Mouse (Mus musculus): ENCODE data around the gene Nup210. TPM values are rescaled to one million over a fixed set of nuclear protein-coding genes. Genes with fewer than 3 reads are reported as not detected.

The Nup210 gene
- polyA plus RNA-seq, 1 experiment = not detected

DNA sequence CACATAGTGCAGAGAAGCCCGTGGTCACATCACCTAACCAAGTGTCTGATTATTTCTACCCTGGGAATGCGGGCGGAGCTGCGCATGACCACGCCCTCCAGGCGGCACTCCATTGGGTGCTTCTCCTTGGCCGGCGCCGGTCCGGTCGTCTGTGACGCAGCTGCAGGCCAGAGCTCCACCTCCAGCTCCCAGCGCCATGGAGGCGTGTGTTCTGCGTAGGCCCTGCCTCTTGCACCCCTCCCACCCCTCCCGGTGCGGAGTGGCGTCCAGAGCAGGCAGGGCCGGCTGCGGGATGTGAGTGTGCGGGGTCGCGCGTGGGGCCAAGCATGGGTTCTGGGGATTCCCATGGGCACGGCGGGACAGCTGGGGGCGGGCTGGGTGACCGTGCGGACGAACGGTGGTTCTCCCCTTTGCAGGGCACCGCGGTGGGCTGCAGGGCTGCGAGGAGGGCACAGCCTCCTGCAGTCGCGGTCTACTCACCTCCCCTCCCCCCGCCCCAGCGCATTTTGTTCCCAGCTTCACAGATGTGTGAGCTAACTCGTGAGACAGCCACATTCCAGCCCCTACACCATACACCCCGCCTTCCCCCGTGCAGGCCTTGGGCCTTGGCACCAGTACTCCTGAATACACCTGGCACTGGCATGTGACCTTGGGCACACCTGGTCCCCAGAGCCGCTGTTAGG is 40.1 kb upstream of the Nup210 start, which contains the start of gene Hdac11:
Hdac11 (plus strand) TSS at position 112 of the 683 bp plus-strand sequence.
- Histone ChIP-seq H3K79me3 (ENCODE audit: low read depth) (no peaks in the 10 kb centered on the region), H3K4me3 (ENCODE audit: insufficient read depth, poor library complexity, severe bottlenecking) (peak within 1 kb of the TSS; percentile 14), H3K27me3 (ENCODE audit: control insufficient read depth, insufficient read depth, insufficient read length) (peaks cover 6% of the 10 kb centered on the region), H3K79me2 (ENCODE audit: control insufficient read depth, insufficient read depth) (no peaks in the 10 kb centered on the region), H3ac (ENCODE audit: control insufficient read depth, insufficient read length, low read depth) (peak within 1 kb of the TSS; percentile 74), H3K36me3 (ENCODE audit: control insufficient read depth, insufficient read depth) (no peaks in the 10 kb centered on the region)
- no peak for TF ChIP-seq CTCF (IDR thresholded peaks at IDR 0.05; ENCODE audit: control insufficient read depth, insufficient read depth, insufficient read length)
- no peak for TF ChIP-seq MYOD1 (IDR thresholded peaks at IDR 0.05; ENCODE audit: control insufficient read depth, insufficient read length, low read depth)
- TF ChIP-seq MYOG (IDR thresholded peaks at IDR 0.05; ENCODE audit: control insufficient read depth, extremely low read depth, insufficient read length) = no peak
- TF ChIP-seq MAX (IDR thresholded peaks at IDR 0.05) = no peak
- TF ChIP-seq CEBPB (IDR thresholded peaks at IDR 0.05; ENCODE audit: low read depth) = no peak

DNA sequence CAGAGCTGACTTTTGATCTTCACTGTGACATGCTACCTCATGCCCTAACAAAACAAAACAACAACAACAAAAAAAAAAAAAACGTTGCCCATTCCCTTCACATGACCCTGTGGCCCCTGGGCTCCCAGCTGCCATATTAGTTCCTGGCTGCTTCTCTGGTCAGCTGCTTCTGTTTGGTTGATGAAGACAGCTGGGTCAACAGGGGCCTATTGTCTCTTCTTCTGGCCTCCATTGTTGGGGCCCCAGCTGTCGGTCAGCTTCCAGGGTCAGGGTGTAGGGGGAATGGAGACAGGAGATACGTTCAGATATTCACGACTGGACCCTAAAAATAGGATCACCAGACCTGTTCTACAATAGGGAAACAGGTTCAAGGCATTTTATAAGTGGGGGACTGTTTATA is 39.4 kb upstream of the Nup210 start:
- Histone ChIP-seq H3K27me3 (ENCODE audit: control insufficient read depth, insufficient read depth, insufficient read length) (peaks cover 6% of the 10 kb centered on the region), H3K4me3 (ENCODE audit: insufficient read depth, poor library complexity, severe bottlenecking) (no peak overlapping the region), H3ac (ENCODE audit: control insufficient read depth, insufficient read length, low read depth) (no peak overlapping the region), H3K79me2 (ENCODE audit: control insufficient read depth, insufficient read depth) (no peaks in the 10 kb centered on the region), H3K79me3 (ENCODE audit: low read depth) (no peaks in the 10 kb centered on the region), H3K36me3 (ENCODE audit: control insufficient read depth, insufficient read depth) (no peaks in the 10 kb centered on the region)
- TF ChIP-seq MYOG (IDR thresholded peaks at IDR 0.05; ENCODE audit: control insufficient read depth, extremely low read depth, insufficient read length) = no peak
- no peak for TF ChIP-seq MYOD1 (IDR thresholded peaks at IDR 0.05; ENCODE audit: control insufficient read depth, insufficient read length, low read depth)
- no peak for TF ChIP-seq FOSL1 (IDR thresholded peaks at IDR 0.05; ENCODE audit: insufficient read depth, low read length, poor library complexity, severe bottlenecking)
- TF ChIP-seq USF1 (IDR thresholded peaks at IDR 0.05; ENCODE audit: low read depth) = no peak
- no peak for TF ChIP-seq CTCF (IDR thresholded peaks at IDR 0.05; ENCODE audit: control insufficient read depth, insufficient read depth, insufficient read length)
- no peak for TF ChIP-seq CEBPB (IDR thresholded peaks at IDR 0.05; ENCODE audit: low read depth)
- no peak for TF ChIP-seq MAX (IDR thresholded peaks at IDR 0.05)

DNA sequence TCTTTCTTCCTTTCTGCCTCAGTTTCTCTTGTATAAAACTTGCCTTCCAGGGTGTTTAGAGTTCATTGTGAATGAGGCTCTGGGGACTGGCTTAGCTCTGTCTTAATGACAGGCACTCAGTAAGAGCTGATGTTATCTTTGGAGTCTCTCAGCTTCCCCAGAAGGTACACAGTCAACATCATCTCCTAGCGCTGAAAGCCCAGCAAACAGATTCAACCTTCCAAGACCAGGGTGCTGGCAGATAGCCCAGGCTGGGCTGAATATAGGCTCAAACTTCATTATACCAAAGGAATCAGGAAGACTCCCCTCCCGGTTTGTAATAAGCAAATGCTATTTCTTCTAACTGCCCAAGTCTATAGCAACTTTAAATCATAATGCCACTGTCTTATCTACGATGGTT is 38.7 kb upstream of the Nup210 start:
- Histone ChIP-seq H3K79me2 (ENCODE audit: control insufficient read depth, insufficient read depth) (no peaks in the 10 kb centered on the region), H3K27me3 (ENCODE audit: control insufficient read depth, insufficient read depth, insufficient read length) (peaks cover 6% of the 10 kb centered on the region), H3ac (ENCODE audit: control insufficient read depth, insufficient read length, low read depth) (no peak overlapping the region), H3K4me3 (ENCODE audit: insufficient read depth, poor library complexity, severe bottlenecking) (no peak overlapping the region), H3K36me3 (ENCODE audit: control insufficient read depth, insufficient read depth) (no peaks in the 10 kb centered on the region), H3K79me3 (ENCODE audit: low read depth) (no peaks in the 10 kb centered on the region)
- TF ChIP-seq MYOD1 (IDR thresholded peaks at IDR 0.05; ENCODE audit: control insufficient read depth, insufficient read length, low read depth) (no peak), CTCF (IDR thresholded peaks at IDR 0.05; ENCODE audit: control insufficient read depth, insufficient read depth, insufficient read length) (no peak), MAX (IDR thresholded peaks at IDR 0.05) (no peak), MYOG (IDR thresholded peaks at IDR 0.05; ENCODE audit: control insufficient read depth, extremely low read depth, insufficient read length) (no peak), CEBPB (IDR thresholded peaks at IDR 0.05; ENCODE audit: low read depth) (no peak), FOSL1 (IDR thresholded peaks at IDR 0.05; ENCODE audit: insufficient read depth, low read length, poor library complexity, severe bottlenecking) (no peak), USF1 (IDR thresholded peaks at IDR 0.05; ENCODE audit: low read depth) (no peak)

DNA sequence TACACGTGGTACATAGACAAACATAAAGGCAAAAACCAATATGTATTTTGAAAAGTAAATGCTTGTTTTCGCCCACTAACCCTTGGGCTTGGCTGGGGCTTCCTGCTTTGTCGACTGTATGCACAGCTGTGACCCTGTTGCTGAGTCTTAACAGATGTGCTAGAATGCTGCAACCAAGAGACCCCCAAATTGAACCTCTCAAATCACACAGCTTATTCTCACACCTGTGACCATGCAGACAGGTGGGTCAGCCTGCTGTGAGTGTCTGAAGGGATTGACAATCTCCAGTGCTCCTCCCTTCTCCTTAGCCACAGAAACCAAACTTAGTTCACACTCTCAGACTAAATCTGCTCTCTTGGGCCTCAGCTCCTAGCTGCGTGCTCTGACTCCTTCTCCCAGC is 38.1 kb upstream of the Nup210 start:
- no peaks in the 10 kb centered on the region for H3K79me2 ChIP-seq (ENCODE audit: control insufficient read depth, insufficient read depth)
- TF ChIP-seq MYOG (IDR thresholded peaks at IDR 0.05; ENCODE audit: control insufficient read depth, extremely low read depth, insufficient read length) (no peak), USF1 (IDR thresholded peaks at IDR 0.05; ENCODE audit: low read depth) (no peak), CEBPB (IDR thresholded peaks at IDR 0.05; ENCODE audit: low read depth) (no peak), MYOD1 (IDR thresholded peaks at IDR 0.05; ENCODE audit: control insufficient read depth, insufficient read length, low read depth) (no peak)
- peaks cover 6% of the 10 kb centered on the region for H3K27me3 ChIP-seq (ENCODE audit: control insufficient read depth, insufficient read depth, insufficient read length)
- no peak overlapping the region for H3ac ChIP-seq (ENCODE audit: control insufficient read depth, insufficient read length, low read depth)
- no peaks in the 10 kb centered on the region for H3K79me3 ChIP-seq (ENCODE audit: low read depth)
- H3K4me3 ChIP-seq (ENCODE audit: insufficient read depth, poor library complexity, severe bottlenecking) = no peak overlapping the region
- no peaks in the 10 kb centered on the region for H3K36me3 ChIP-seq (ENCODE audit: control insufficient read depth, insufficient read depth)

DNA sequence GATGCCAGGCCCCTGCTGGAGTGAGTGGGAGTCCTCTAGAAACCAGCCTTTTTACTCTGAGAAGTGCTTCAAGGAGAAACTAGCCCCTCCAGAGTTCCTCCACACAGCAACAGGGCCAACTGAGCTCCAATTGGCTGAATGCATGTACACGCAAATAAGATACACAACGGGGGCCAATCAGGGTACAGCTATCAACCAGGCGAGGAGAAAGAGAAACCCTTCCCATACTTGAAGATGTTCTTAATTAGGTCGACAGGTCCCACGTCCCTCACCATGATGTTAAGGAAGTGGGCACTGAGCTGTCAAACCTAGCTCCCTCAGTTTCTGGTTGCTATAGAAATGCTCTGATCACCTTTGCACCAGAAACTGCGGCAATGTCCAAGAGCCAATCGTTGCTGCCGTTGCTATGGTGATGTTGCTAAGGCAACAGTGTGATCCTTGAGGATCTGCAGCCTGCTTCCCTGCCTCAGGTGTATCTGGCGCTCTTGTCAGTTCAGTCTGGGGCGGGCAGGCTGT is 37.0 kb upstream of the Nup210 start:
- no peaks in the 10 kb centered on the region for H3K79me3 ChIP-seq (ENCODE audit: low read depth)
- no peaks in the 10 kb centered on the region for H3K36me3 ChIP-seq (ENCODE audit: control insufficient read depth, insufficient read depth)
- TF ChIP-seq MYOD1 (IDR thresholded peaks at IDR 0.05; ENCODE audit: control insufficient read depth, insufficient read length, low read depth) (no peak), MYOG (IDR thresholded peaks at IDR 0.05; ENCODE audit: control insufficient read depth, extremely low read depth, insufficient read length) (no peak), CEBPB (IDR thresholded peaks at IDR 0.05; ENCODE audit: low read depth) (no peak), MAX (IDR thresholded peaks at IDR 0.05) (no peak)
- peaks cover 6% of the 10 kb centered on the region for H3K27me3 ChIP-seq (ENCODE audit: control insufficient read depth, insufficient read depth, insufficient read length)
- no peaks in the 10 kb centered on the region for H3K79me2 ChIP-seq (ENCODE audit: control insufficient read depth, insufficient read depth)
- no peak overlapping the region for H3K4me3 ChIP-seq (ENCODE audit: insufficient read depth, poor library complexity, severe bottlenecking)
- H3ac ChIP-seq (ENCODE audit: control insufficient read depth, insufficient read length, low read depth) = no peak overlapping the region

Data from C2C12 (cell line).